Mouse (Mus musculus) lung, embryonic 15.5 days (tissue): ENCODE data around the gene Med8. TPM values are rescaled to one million over a fixed set of nuclear protein-coding genes. Genes with fewer than 3 reads are reported as not detected.
A peak's percentile ranks its signal among the peaks of the same experiment; 100 is the strongest.

Experiments used
- ATAC-seq: fragments of 200-750 bp; cut with Nextera tagmentation; 2 replicates; pipeline ENCODE4 v1.8.0; 2017; ENCODE audit warnings: moderate number of reproducible peaks, borderline replicate concordance; ENCODE audit not compliant: low FRiP score, low TSS enrichment; ENCODE audit errors: extremely low read depth
- H3K27ac ChIP-seq: fragments of 300-500 bp; sonication (generic); 2 replicates; pipeline ENCODE4 v1.5.1; 2015; ENCODE audit warnings: moderate library complexity, mild to moderate bottlenecking, inconsistent platforms
- H3K27me3 ChIP-seq: fragments of 300-500 bp; sonication (generic); 2 replicates; pipeline ENCODE4 v1.6.1; 2015; ENCODE audit warnings: inconsistent platforms
- H3K36me3 ChIP-seq: fragments of 300-500 bp; sonication (generic); 2 replicates; pipeline ENCODE4 v1.6.1; 2015; ENCODE audit warnings: inconsistent platforms
- H3K4me1 ChIP-seq: fragments of 300-500 bp; sonication (generic); 2 replicates; pipeline ENCODE4 v1.6.1; 2015; ENCODE audit warnings: inconsistent platforms
- H3K4me2 ChIP-seq: fragments of 300-500 bp; sonication (generic); 2 replicates; pipeline ENCODE4 v1.6.1; 2015; ENCODE audit warnings: inconsistent platforms, mild to moderate bottlenecking, moderate library complexity
- H3K4me3 ChIP-seq: fragments of 300-500 bp; sonication (generic); 2 replicates; pipeline ENCODE4 v1.5.1; 2015; ENCODE audit warnings: mild to moderate bottlenecking, inconsistent platforms
- H3K9ac ChIP-seq: fragments of 300-500 bp; sonication (generic); 2 replicates; pipeline ENCODE4 v1.6.1; 2015; ENCODE audit warnings: inconsistent platforms
- H3K9me3 ChIP-seq: fragments of 300-500 bp; sonication (generic); 2 replicates; pipeline ENCODE4 v1.6.1; 2016; ENCODE audit warnings: inconsistent platforms
- WGBS: fragments of 180-500 bp; shearing (Covaris S2); methylation state at CpG from one replicate; pipeline ENCODE4 v1.1.7; 2015; 5-methylcytosine and 5-hydroxymethylcytosine counted together
- polyA plus RNA-seq: library from polyadenylated mRNA; unstranded; fragments of >200 nt; fragmentation: Nextera tagmentation; extraction: Ambion mirVana; gene quantifications from 2 replicates; pipeline ENCODE4 v1.2.1, GENCODE M21; 2015

The Med8 gene
- polyA plus RNA-seq, 1 experiment from 2014 or later: 90.9 TPM

DNA sequence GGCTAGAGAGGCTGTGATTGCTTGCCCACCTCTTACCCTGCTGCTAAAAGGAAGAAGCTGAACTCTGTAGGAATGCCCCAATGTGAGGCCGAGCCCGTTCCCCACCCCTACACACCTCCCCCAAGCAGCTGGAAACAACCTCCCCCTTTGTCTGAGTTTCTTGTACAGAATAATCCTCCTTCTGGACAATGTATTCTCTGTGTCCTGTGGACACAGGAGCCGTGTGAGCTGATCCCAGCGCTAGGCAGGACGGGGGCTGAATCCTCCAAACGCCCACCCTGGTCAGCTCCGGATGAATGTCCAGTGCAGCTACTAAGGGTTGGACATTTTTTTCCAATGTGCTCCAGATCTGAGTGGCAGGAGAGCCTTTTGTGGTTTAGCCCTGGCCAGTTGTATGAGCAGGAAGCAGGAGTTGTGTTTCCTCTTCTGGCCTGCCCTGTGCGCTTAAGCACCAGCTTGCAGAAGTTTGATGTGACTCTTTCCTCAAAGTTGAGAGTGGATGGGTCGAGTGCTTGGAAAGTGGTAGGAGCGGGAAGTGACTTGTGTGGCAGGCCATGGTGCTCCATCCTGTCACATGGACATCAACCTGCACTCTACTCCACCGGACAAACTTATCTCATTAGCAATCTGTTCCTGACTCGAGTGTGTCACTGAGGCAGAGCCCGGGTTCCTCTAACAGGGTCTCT lies 8.1 kb downstream of the Med8 start:
- ATAC-seq: no peak
- H3K9me3 ChIP-seq: no peaks in the 10 kb centered on the region
- H3K27me3 ChIP-seq: no peaks in the 10 kb centered on the region
- no peak overlapping the region for H3K9ac ChIP-seq
- no peak overlapping the region for H3K4me2 ChIP-seq
- 80% methylated on average over 13 of the region's 13 CpGs for WGBS
- H3K27ac ChIP-seq: no peak overlapping the region
- H3K4me1 ChIP-seq: no peaks in the 10 kb centered on the region
- H3K4me3 ChIP-seq: no peak overlapping the region
- H3K36me3 ChIP-seq: peaks cover 71% of the 10 kb centered on the region

DNA sequence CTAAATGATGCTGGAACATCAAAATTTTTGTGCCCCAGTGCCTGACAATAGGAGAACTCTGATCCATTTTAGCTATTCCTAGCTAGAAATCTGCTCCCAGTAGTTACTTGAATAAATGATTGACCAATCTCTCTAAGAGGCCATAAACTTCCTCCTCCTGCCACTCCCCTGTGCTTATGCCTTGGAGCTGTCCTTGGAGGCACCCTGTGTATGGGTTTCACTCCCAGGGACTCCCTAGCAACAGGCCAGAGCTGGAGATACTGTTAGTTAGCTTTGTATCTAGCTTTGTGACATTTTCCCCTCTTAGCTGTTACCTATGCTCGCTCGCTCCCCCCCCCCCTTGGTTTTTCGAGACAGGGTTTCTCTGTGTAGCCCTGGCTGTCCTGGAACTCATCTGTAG lies 12.2 kb downstream of the Med8 start:
- ATAC-seq: no peak
- H3K36me3 ChIP-seq: peaks cover 31% of the 10 kb centered on the region
- 91% methylated on average over 3 of the region's 3 CpGs for WGBS
- H3K4me1 ChIP-seq: no peaks in the 10 kb centered on the region
- H3K9me3 ChIP-seq: no peaks in the 10 kb centered on the region
- H3K4me2 ChIP-seq: no peak overlapping the region
- H3K4me3 ChIP-seq: no peak overlapping the region
- H3K9ac ChIP-seq: no peak overlapping the region
- H3K27me3 ChIP-seq: no peaks in the 10 kb centered on the region
- no peak overlapping the region for H3K27ac ChIP-seq

- no peak for ATAC-seq
- 71% methylated on average over 4 of the region's 4 CpGs for WGBS
- no peak overlapping the region for H3K4me3 ChIP-seq
Measured at GRCm38 (mm10) chr4:118424541-118425160, 15.5 kb downstream of the Med8 start.

DNA sequence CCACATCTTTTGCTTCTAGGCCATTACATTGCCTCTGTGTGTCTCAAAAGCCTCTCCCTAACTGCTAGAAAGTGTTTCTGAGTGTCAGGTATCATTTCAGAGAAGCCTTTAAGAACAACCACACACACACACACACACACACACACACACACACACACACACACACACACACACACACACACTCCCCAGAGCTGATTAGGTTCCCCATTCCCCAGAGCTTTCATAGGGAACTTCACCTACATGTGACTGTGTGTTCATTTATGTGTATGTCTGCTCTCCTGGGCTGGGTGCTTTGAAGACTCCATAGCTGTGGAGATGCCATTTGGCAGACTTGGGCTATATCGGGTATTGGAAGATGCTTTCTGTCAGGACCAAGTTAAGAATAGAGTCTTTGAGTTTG lies 16.2 kb downstream of the Med8 start:
- H3K27me3 ChIP-seq: no peaks in the 10 kb centered on the region
- peaks cover 14% of the 10 kb centered on the region for H3K36me3 ChIP-seq
- ATAC-seq: no peak
- no peak overlapping the region for H3K4me2 ChIP-seq
- H3K4me3 ChIP-seq: no peak overlapping the region
- no peaks in the 10 kb centered on the region for H3K9me3 ChIP-seq
- WGBS: 87% methylated on average over 1 of the region's 1 CpGs
- H3K27ac ChIP-seq: no peak overlapping the region
- H3K9ac ChIP-seq: no peak overlapping the region
- H3K4me1 ChIP-seq: peaks cover 28% of the 10 kb centered on the region

More at GRCm38 (mm10) chr4:118424541-118425160, 15.5 kb downstream of the Med8 start:
- no peak overlapping the region for H3K4me2 ChIP-seq
- no peak overlapping the region for H3K9ac ChIP-seq
- peaks cover 19% of the 10 kb centered on the region for H3K36me3 ChIP-seq
- no peaks in the 10 kb centered on the region for H3K27me3 ChIP-seq
- H3K9me3 ChIP-seq: no peaks in the 10 kb centered on the region
- H3K27ac ChIP-seq: no peak overlapping the region
- peaks cover 21% of the 10 kb centered on the region for H3K4me1 ChIP-seq

DNA sequence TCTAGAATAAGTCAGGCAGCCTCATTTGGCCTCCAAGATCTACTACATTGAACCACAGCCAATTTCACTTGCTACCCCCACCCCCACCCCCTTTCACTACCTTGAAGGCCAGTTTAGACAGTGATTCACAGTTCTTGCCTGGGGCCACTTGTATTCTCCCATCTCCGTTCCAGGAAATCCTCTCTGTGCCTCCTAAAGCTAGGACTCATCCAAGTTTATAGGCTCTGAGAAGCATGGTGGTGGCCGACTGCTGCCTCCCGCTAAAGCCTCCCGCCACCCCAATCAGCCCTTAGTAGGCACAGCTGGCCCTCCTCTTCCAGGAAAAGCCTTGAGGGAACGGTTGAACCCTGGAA lies 18.3 kb downstream of the Med8 start:
- Histone ChIP-seq H3K4me2 (peak overlapping the region; percentile 82), H3K27me3 (no peaks in the 10 kb centered on the region), H3K4me3 (peak overlapping the region; percentile 59), H3K36me3 (peaks cover 19% of the 10 kb centered on the region), H3K9me3 (no peaks in the 10 kb centered on the region), H3K27ac (peak overlapping the region; percentile 85), H3K9ac (peak overlapping the region; percentile 62), H3K4me1 (peaks cover 31% of the 10 kb centered on the region)
- WGBS: 1% methylated on average over 5 of the region's 5 CpGs
- no peak for ATAC-seq

DNA sequence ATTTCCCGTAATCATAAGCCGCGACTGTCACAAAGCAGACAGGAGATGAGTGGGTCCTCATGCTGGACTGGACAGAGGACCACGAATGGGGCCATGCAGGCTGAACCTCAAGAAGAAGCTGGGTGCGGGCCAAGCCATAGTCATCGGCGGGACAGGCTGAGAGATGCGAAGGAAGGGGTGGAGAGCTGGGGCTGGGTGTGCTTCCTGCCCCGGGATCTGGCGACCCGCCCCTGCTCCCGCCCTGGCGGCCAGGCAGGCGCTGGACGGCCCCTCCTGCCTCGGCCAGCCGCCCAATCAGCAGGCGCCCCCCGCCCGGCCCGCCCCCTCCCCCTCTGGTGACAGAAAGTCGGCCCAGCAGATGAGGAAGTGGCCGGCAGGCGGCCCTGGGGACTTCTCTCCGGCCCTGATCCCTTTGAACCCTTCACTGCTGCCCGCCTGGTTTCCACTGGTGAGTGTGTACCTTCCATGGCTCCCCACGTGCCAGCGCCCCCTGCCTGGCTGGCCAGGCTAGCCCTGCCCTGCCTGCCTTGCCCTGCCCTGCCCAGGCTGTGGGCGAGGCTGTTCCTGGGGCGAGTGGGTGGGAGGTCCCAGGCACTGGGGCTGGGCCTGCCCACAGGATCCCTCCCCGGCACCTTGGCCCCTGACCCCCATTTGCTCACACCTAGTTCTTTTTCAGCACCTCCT lies 18.8 kb downstream of the Med8 start, which contains the start of gene Elovl1:
Gene Elovl1 (plus strand): TSS at position 326 of the 684 bp plus-strand sequence.
- H3K9ac ChIP-seq: peak within 1 kb of the TSS; percentile 62
- peak within 1 kb of the TSS; percentile 59 for H3K4me3 ChIP-seq
- H3K4me2 ChIP-seq: peak within 1 kb of the TSS; percentile 82
- H3K9me3 ChIP-seq: no peaks in the 10 kb centered on the region
- 1% methylated on average over 20 of the region's 31 CpGs for WGBS
- peaks cover 23% of the 10 kb centered on the region for H3K36me3 ChIP-seq
- peak; percentile 95 for ATAC-seq
- peaks cover 31% of the 10 kb centered on the region for H3K4me1 ChIP-seq
- peak within 1 kb of the TSS; percentile 85 for H3K27ac ChIP-seq
- H3K27me3 ChIP-seq: no peaks in the 10 kb centered on the region

- Histone ChIP-seq H3K4me1 (peaks cover 32% of the 10 kb centered on the region), H3K9ac (peak overlapping the region; percentile 57), H3K27ac (peak overlapping the region; percentile 85), H3K9me3 (no peaks in the 10 kb centered on the region), H3K36me3 (peaks cover 30% of the 10 kb centered on the region), H3K4me2 (peak overlapping the region; percentile 82), H3K27me3 (no peaks in the 10 kb centered on the region), H3K4me3 (peak overlapping the region; percentile 59)
- peak; percentile 19 for ATAC-seq
- whole genome bisulfite sequencing: 16% methylated on average over 15 of the region's 15 CpGs
Measured at GRCm38 (mm10) chr4:118428531-118429214, 19.5 kb downstream of the Med8 start.

DNA sequence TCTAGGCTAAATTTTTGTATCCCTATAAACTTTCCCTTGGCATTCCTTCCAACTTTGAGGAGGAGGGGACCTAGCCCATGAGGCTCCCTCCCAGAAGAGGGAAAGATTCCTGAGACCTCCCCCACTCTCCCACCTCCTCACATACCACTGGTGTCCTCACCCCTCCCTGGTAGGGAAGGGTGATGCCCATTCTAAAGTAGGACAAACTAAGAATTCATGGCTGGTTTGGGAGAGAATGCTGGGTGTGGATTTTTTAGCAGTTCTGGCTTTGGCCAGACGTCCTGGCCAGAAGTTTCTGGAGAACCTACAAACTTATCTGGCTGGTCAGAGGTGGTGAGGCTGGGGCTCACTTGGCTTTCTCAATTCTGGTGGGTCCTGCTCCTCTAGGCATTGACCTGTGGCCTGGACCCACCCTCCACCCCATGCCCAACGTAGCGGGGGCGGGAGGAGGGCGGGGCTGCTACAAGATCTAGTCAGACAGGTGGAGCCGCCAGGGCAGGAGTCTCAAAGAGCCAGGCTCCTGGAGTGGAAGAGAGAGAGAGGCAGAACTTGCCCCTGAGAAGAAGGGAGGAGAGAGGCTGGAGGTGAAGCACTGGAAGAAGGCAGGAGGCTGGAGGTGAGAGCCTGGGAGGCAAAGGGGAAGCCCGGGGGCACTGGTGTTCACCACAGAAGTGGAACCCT lies 20.2 kb downstream of the Med8 start:
- Histone ChIP-seq H3K27me3 (no peaks in the 10 kb centered on the region), H3K27ac (peak overlapping the region; percentile 85), H3K9ac (peak overlapping the region; percentile 20; the same call in 1 of the 2 replicates), H3K4me1 (peaks cover 39% of the 10 kb centered on the region), H3K9me3 (no peaks in the 10 kb centered on the region), H3K4me2 (peak overlapping the region; percentile 82), H3K4me3 (peak overlapping the region; percentile 59), H3K36me3 (peaks cover 37% of the 10 kb centered on the region)
- WGBS: 29% methylated on average over 7 of the region's 7 CpGs
- ATAC-seq: no peak

DNA sequence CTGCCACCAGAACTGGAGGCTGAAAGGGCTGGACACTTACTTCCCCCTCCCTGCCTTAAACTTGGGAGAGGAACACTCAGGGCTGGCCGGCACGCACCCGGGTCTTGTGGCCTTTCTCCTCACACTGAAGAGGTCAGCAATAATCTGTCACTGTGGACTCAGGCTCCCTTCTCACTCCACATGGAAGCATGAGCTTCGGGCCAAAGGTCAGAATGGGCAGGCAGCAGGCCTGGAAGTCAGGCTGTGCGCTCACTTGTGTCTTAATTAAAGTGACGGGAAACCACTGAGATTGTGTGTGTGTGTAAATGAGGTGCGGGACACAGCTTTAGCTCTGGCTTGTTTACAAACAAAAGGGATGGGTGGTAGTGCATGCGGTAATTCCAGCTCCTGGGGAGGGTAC lies 23.2 kb downstream of the Med8 start:
- Histone ChIP-seq H3K9me3 (no peaks in the 10 kb centered on the region), H3K4me3 (no peak overlapping the region), H3K9ac (no peak overlapping the region), H3K36me3 (peaks cover 49% of the 10 kb centered on the region), H3K27me3 (no peaks in the 10 kb centered on the region), H3K4me1 (peaks cover 58% of the 10 kb centered on the region), H3K27ac (no peak overlapping the region), H3K4me2 (no peak overlapping the region)
- WGBS: 62% methylated on average over 8 of the region's 8 CpGs
- ATAC-seq: no peak

DNA sequence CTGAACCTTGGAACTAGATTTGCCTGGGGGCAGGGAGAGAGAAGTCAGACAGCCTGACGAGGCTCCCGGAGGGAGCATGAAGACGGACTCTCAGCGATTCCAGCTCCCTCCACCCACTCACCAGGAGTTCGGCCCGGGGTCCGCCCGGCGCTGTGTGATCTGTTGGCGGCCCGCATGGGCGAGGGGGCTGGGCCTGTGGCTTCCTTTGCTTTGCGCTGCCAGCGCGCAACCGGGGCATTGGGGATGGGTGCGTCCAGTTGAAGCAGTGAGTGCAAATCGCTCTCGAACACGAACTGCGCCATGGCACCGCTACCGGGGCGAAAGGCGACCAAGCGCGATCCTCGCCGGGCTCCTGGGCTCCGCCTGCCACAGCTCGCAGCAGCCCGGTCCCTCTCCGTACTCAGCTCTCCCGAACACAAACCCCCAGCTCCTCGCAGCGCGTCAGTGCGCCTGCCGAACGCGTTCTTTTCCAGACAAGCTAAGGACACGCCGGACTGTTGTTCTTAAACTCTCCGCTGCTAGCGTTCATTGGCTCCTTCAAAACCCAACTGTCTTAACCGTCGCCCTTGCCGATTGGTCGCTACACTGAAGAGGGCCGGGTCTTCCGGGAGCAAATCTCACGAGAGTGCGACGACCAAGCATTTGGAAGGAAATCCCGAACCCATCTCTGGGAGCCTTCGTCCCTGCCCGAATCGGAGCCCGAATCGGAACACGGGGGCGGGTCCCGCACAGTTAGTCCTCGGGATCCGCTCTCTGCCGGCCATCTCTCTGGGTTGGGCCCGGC lies 27.9 kb downstream of the Med8 start, which contains the start of gene Cdc20:
Gene Cdc20 (minus strand): TSS at position 533 of the 784 bp plus-strand sequence.
- WGBS: under 1% methylated on average over 67 of the region's 67 CpGs
- peak within 1 kb of the TSS; percentile 96 for H3K4me2 ChIP-seq
- H3K27ac ChIP-seq: peak within 1 kb of the TSS; percentile 91
- no peaks in the 10 kb centered on the region for H3K27me3 ChIP-seq
- H3K9ac ChIP-seq: peak within 1 kb of the TSS; percentile 90
- ATAC-seq: peak; percentile 97
- H3K4me1 ChIP-seq: peaks cover 40% of the 10 kb centered on the region
- peak within 1 kb of the TSS; percentile 81 for H3K4me3 ChIP-seq
- no peaks in the 10 kb centered on the region for H3K9me3 ChIP-seq
- peaks cover 34% of the 10 kb centered on the region for H3K36me3 ChIP-seq
